Mouse (Mus musculus): ENCODE results near the gene Ppa1. TPM values are rescaled to one million over a fixed set of nuclear protein-coding genes. Genes with fewer than 3 reads are reported as not detected.

Gene Ppa1
- total RNA-seq, 2 experiments from 2014 or later, result 7.0 to 13.8 TPM

- ATAC-seq (replicated peaks; ENCODE audit: low FRiP score, poor library complexity, severe bottlenecking), result no peak
Observed at GRCm38 (mm10) chr10:61637055-61637454, 11.3 kb upstream of the Ppa1 start.

DNA sequence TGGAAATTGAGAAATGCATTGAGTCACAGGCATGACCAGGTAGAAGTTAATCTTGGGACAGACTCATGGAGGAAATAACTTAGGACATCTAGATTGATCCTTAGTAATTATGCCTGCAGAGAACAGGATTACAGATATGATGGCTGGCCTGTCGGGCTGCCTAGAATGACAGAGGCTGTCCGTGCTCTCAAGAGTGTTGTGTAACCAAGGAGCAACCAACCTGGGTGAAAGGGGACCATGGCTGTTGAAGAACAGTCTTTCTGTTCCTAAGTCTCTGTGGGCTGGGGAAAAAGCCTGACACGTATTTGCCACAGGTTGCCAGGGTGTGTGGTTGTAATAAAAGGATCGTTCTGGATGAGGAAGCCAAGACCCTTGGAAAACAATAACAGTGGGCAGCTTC is 8.0 kb upstream of the Ppa1 start:
- no peak for ATAC-seq (replicated peaks; ENCODE audit: low FRiP score, poor library complexity, severe bottlenecking)

- ATAC-seq (replicated peaks; ENCODE audit: low FRiP score, poor library complexity, severe bottlenecking), result no peak
Observed at GRCm38 (mm10) chr10:61646557-61646956, 1.8 kb upstream of the Ppa1 start.

- peak; percentile 66 for ATAC-seq (replicated peaks; ENCODE audit: low FRiP score, poor library complexity, severe bottlenecking)
Observed at GRCm38 (mm10) chr10:61648737-61649645, 639 bp downstream of the Ppa1 start.

GRCm38 (mm10) chr10:61654105-61654504 is 5.8 kb downstream of the Ppa1 start:
- no peak for ATAC-seq (replicated peaks; ENCODE audit: low FRiP score, poor library complexity, severe bottlenecking)

- ATAC-seq (replicated peaks; ENCODE audit: low FRiP score, poor library complexity, severe bottlenecking), result no peak
Observed at GRCm38 (mm10) chr10:61654691-61655090, 6.3 kb downstream of the Ppa1 start.

GRCm38 (mm10) chr10:61655188-61655587 is 6.8 kb downstream of the Ppa1 start:
- ATAC-seq (replicated peaks; ENCODE audit: low FRiP score, poor library complexity, severe bottlenecking), result no peak

DNA sequence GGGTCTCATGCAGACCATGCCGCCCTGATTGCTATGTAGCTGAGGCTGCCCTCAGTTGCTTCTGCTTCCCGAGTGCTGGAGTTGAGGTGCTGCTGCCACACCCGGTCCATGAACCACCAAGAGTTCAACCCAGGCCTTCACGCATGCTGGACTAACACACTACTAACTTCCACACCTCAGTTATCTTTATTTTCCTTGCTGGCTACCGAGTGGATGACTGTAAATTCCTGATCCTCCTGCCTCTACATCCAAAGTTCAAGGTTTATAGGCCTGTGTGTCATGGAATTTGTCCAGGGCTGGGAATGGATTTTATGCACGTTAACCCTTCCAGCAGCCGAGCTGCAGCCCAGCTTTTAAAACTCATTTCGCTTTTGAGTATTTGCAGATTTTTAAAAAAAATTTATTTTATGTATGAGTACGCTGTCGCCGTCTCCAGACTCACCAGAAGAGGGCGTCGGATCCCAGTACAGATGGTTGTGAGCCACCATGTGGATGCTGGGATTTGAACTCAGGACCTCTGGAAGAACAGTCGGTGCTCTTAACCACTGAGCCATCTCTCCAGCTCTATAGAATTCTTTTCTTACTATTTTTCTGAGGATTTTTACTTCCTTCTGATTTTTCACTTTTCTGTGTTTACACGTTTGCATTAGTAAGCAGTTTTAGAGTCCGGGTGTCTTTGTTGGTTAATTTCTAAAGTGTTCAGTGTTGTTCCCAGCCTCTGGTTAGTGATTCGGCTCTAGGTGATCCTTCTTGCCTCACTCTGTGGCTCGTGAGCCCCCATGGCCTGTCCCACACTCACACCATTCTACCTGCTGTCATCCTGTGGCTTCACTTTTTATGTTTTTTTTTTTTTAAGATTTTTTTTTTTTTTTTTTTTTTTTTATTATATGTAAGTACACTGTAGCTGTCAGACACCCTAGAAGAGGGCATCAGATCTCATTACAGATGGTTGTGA is 8.9 kb downstream of the Ppa1 start:
- ATAC-seq (replicated peaks; ENCODE audit: low FRiP score, poor library complexity, severe bottlenecking), result no peak

- no peak; the same call in 1 of the 2 replicates for ATAC-seq (replicated peaks; ENCODE audit: low FRiP score, poor library complexity, severe bottlenecking)
Observed at GRCm38 (mm10) chr10:61657985-61658384, 9.6 kb downstream of the Ppa1 start.

- no peak for ATAC-seq (replicated peaks; ENCODE audit: low FRiP score, poor library complexity, severe bottlenecking)
Observed at GRCm38 (mm10) chr10:61661887-61662286, 13.5 kb downstream of the Ppa1 start.

GRCm38 (mm10) chr10:61662391-61662988 is 14.1 kb downstream of the Ppa1 start:
- ATAC-seq (replicated peaks; ENCODE audit: low FRiP score, poor library complexity, severe bottlenecking), result no peak

GRCm38 (mm10) chr10:61665111-61665510 is 16.8 kb downstream of the Ppa1 start:
- ATAC-seq (replicated peaks; ENCODE audit: low FRiP score, poor library complexity, severe bottlenecking), result no peak

DNA sequence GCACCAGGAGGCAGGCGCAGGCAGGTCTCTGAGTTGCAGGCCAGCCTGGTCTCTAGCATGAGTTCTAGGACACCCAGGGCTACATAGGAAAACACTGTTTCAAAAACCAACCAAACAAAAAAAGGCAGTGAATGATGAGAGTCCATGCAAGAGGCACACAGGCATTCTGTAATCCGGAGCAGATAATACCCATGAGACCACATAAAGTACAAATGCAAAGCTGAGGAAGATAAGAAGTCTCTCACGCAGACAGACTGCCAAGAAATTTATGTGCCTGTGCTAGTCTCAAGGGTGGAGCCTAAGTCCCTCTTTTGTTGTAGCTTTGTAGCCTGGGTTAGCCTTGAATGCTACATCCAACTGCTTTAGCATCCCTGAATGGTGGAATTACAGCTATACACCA is 17.3 kb downstream of the Ppa1 start:
- no peak for ATAC-seq (replicated peaks; ENCODE audit: low FRiP score, poor library complexity, severe bottlenecking)

DNA sequence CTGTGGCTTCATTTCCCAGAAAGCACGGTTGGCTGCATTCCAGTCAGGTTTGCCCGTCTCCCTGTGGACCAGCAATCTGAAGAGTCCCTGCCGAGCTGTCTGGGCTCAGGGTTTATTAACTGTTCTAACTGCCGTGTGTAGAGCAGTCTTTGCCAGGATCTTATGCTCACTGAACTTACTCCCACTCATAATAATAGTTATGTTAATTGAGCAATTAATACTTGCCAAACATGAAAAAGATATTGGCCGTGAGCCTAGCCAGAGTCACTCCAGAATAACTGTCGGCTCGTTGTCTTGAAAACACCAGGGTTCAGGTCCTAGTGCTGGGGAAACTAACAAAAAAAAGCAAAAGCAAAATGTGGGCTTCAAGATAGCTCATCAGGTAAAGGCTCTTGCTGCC is 20.9 kb downstream of the Ppa1 start:
- ATAC-seq (replicated peaks; ENCODE audit: low FRiP score, poor library complexity, severe bottlenecking), result no peak

DNA sequence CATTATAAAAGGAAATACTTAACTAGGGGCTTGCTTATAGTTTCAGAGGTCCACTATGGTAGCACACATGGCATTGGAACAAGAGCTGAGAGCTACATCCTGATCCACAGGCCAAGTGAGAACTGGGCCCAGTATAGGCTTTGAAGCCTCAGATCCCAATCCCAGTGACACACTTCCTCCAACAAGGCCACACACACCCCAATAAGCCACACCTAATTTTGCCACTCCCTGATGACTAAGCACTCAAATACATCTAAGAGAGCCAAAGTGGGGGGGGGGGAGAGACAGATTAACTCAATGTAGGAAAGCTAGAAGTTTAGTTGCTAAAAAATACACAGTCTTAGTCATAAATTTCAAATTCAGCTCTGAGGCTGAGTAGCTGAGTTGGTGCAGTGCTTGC is 21.5 kb downstream of the Ppa1 start:
- ATAC-seq (replicated peaks; ENCODE audit: low FRiP score, poor library complexity, severe bottlenecking), result peak; percentile 49; the same call in 1 of the 2 replicates

DNA sequence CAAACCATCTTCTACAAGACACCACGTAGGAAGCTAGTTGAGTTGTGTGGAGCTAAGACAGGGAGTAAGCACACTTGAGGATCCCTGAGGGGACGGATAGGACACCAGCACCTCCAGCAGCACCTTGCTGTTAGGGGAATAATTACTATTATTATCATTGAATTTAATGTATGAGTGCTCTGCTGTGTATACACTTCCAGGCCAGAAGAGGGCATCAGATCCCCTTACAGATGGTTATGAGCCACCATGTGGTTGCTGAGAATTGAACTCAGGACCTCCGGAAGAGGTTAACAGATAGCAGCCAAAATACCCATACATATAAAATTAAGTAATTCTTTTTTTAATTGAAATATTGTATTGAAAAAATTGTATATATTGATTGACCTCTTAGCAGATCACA is 22.4 kb downstream of the Ppa1 start:
- ATAC-seq (replicated peaks; ENCODE audit: low FRiP score, poor library complexity, severe bottlenecking), result no peak

DNA sequence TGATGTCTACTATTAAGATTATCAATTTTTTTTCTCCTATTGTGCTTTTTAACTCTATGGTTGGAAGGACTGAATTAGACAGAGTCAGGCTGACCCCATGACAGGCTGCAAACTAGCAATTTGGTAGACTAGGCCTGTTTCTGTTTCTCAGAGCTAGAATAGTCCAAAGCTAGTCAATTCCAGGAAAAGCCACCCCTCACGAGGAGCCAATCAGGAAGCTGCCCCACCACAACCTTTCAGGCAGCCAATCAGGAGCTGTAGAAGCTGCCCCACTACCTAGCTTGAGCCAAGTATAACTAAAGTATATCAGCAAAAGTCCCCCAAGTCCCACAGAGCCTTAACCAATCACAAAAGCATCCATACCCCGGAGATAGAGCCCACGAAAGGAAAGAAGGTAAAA is 27.6 kb downstream of the Ppa1 start:
- ATAC-seq (replicated peaks; ENCODE audit: low FRiP score, poor library complexity, severe bottlenecking), result no peak

DNA sequence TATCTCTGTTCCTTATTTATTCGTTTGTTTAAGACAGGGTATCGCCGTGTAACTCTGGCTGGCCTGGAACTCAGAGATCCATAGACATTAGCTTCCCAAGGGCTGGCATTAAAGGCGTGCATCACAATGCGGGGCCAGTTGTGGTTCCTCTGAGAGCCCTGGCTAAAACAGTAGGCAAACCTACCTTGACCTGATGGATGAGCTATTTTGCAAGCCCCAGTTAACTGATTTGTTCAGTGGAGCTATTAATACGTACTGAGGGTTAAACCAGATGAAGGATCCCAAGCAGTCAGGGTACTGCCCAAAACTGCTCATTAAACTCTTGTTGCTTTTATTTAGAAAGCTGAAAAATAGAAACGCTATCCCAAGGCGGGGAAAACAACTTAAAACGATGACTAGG is 31.2 kb downstream of the Ppa1 start:
- ATAC-seq (replicated peaks; ENCODE audit: low FRiP score, poor library complexity, severe bottlenecking), result peak; percentile 20; the same call in 1 of the 2 replicates

DNA sequence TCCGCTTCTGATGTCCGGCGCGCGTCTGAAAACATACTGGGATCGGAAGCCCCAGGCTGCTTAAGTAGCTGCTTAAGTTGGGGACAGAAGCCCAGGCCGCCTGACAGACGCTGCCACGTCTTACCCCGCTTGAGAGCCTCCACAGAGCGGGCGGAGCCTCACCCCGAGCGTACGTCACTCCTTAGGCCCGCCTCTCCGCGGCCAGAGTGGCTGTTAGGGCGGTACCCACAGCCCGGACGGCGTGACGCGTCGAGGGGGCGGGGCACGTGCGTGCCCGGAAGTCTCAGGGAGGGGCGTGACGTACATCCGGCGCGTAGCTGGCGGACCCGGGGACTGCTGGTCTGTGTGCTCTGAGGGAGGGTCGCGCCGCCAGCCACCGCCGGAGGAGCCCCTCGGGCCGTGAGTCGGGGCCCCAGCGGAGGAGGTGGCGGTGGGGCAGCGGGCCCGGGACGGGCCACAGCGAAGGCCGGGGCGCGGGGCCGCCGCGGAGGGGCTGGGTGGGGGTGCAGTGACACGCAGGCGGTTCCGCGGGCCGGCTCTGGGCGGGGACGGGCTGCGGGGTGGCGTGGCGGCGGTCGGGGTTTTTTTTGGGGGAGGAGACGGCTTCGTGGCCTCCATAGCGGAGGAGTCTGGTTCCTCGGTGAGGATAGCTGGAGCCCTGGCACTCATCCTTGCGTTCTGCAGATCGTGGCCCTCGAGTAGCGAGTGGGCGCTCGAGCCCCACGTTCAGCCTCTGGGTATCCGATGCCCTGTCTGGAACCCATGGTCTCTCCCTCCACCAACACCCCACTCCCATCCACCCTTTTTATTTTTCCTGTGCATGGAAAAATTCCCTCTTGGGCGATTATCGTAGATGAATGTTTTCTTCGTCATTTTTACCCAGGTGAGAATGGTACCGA is 31.9 kb downstream of the Ppa1 start, which contains the start of gene Sar1a:
Gene Sar1a, plus strand, starts transcription at position 285 of the 899 bp plus-strand sequence.
- peak; percentile 99 for ATAC-seq (replicated peaks; ENCODE audit: low FRiP score, poor library complexity, severe bottlenecking)

All from erythroid progenitor cell, adult 5-6 weeks (primary cell).